Mouse (Mus musculus): ENCODE data around the gene Klhl5. TPM values are rescaled to one million over a fixed set of nuclear protein-coding genes. Genes with fewer than 3 reads are reported as not detected.

The Klhl5 gene
- polyA plus RNA-seq, 1 experiment from 2014 or later: 11.9 TPM

DNA sequence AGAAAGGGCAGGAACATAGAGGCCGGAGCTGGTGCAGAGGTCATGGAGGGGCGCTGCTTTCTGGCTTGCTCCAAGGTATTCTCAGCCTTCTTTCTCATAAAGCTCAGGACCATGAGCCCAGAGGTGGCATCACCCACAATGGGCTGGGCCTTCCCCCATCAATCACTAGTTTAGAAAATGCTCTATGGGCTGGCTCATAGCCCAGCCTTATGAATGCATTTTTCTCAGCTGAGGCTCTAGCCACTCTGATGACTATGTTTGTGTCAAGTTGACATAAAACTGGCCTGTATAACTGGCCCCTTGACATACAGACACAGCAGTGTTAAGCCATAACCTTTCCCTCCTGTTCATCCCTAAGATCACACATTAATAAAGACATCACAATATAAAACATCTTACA lies 97.4 kb downstream of the Klhl5 start:
- H3K27me3 ChIP-seq: no peaks in the 10 kb centered on the region
- 83% methylated on average over 2 of the region's 2 CpGs for WGBS
- 0 out of 2 replicates have a peak, but pooled peaks have one; percentile 35 for ATAC-seq (replicated peaks; ENCODE audit: insufficient number of reproducible peaks, insufficient read depth, low FRiP score, low read depth)

DNA sequence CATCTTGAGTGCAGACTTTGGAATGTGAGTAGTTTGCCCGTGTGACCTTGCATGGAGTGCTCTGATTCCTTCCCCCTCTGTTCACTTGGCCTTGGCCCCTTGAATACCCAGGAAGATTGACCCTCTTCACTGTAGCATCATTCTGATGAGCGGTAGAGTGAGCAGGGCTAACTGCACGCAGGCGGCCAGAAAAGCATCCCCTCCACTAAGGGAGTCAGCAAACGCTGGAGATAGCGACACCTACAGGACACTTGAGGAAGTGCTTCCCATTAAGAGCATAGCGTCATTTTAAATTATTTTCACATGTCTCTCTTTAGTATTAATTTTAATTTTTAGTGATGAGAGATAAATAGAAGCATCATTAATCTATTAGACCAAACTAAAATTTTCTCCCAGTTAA lies 106.0 kb downstream of the Klhl5 start:
- Histone ChIP-seq H3K9ac (no peak overlapping the region), H3K4me2 (no peak overlapping the region), H3K27ac (no peak overlapping the region), H3K27me3 (no peaks in the 10 kb centered on the region), H3K9me3 (replicated peaks) (no peaks in the 10 kb centered on the region), H3K36me3 (no peaks in the 10 kb centered on the region), H3K4me3 (no peak overlapping the region), H3K4me1 (replicated peaks) (no peaks in the 10 kb centered on the region)
- WGBS: 25% methylated on average over 7 of the region's 7 CpGs
- no peak for ATAC-seq (replicated peaks; ENCODE audit: insufficient number of reproducible peaks, insufficient read depth, low FRiP score, low read depth)

More for the DNA sequence above, 97.4 kb downstream of the Klhl5 start:
- Histone ChIP-seq H3K4me1 (replicated peaks) (peaks cover 12% of the 10 kb centered on the region), H3K4me2 (no peak overlapping the region), H3K27ac (no peak overlapping the region), H3K36me3 (no peaks in the 10 kb centered on the region), H3K9ac (no peak overlapping the region), H3K4me3 (no peak overlapping the region), H3K9me3 (replicated peaks) (no peaks in the 10 kb centered on the region)

Other genes starting within 250 kb of the Klhl5 start
- 0.48 and 0.82 TPM in 2 replicates for gene Tlr1, start 174.0 kb upstream of the Klhl5 start, polyA plus RNA-seq (2015; fragmentation: Nextera tagmentation; extraction: Ambion mirVana)
- 0.68 and 0.84 TPM in 2 replicates for gene Tlr6, start 147.4 kb upstream of the Klhl5 start, polyA plus RNA-seq (2015; fragmentation: Nextera tagmentation; extraction: Ambion mirVana)
- gene Fam114a1, start 137.5 kb upstream of the Klhl5 start, polyA plus RNA-seq (2015; fragmentation: Nextera tagmentation; extraction: Ambion mirVana): 38.2 and 44.2 TPM in 2 replicates
- 0.44 TPM in 1 of 2 replicates, not detected in the other for gene Tmem156, start 15.4 kb upstream of the Klhl5 start, polyA plus RNA-seq (2015; fragmentation: Nextera tagmentation; extraction: Ambion mirVana)
- gene Wdr19, start 92.2 kb downstream of the Klhl5 start, polyA plus RNA-seq (2015; fragmentation: Nextera tagmentation; extraction: Ambion mirVana): 5.0 and 5.8 TPM in 2 replicates
- gene Rfc1, start 228.1 kb downstream of the Klhl5 start, polyA plus RNA-seq (2015; fragmentation: Nextera tagmentation; extraction: Ambion mirVana): 51.4 and 58.2 TPM in 2 replicates
- gene Klb, start 240.8 kb downstream of the Klhl5 start, polyA plus RNA-seq (2015; fragmentation: Nextera tagmentation; extraction: Ambion mirVana): 0.06 TPM in 1 of 2 replicates, not detected in the other